Mouse (Mus musculus) hindbrain, embryonic 10.5 days (tissue): ENCODE data around the gene Adarb1. TPM values are rescaled to one million over a fixed set of nuclear protein-coding genes. Genes with fewer than 3 reads are reported as not detected.
"Not testable (repeated sequence)": the region's sequence is repeated elsewhere in the genome, so short reads cannot be mapped to it uniquely, and the experiment has no call there.

ENCODE experiments used
- DNase-seq: peaks from one replicate; pipeline ENCODE4 v3.0.0-alpha.2; 2017; ENCODE audit warnings: low spot score
- H3K27ac ChIP-seq: fragments of 300-500 bp; sonication (generic); 2 replicates; pipeline ENCODE4 v1.5.1; 2016; ENCODE audit warnings: mild to moderate bottlenecking, moderate library complexity
- H3K27me3 ChIP-seq: fragments of 300-500 bp; sonication (generic); 2 replicates; pipeline ENCODE4 v1.6.1; 2016; ENCODE audit warnings: mild to moderate bottlenecking; ENCODE audit not compliant: poor library complexity, insufficient read depth, severe bottlenecking
- H3K36me3 ChIP-seq: fragments of 300-500 bp; sonication (generic); 2 replicates; pipeline ENCODE4 v1.6.1; 2016; ENCODE audit warnings: mild to moderate bottlenecking, moderate library complexity
- H3K4me1 ChIP-seq: fragments of 300-500 bp; sonication (generic); replicated peaks from 2 replicates; pipeline ENCODE4 v1.6.1; 2016; ENCODE audit warnings: mild to moderate bottlenecking
- H3K4me3 ChIP-seq: fragments of 300-500 bp; sonication (generic); 2 replicates; pipeline ENCODE4 v1.5.1; 2016; ENCODE audit warnings: mild to moderate bottlenecking, moderate library complexity
- H3K9me3 ChIP-seq: fragments of 300-500 bp; sonication (generic); 2 replicates; pipeline ENCODE4 v1.6.1; 2016; ENCODE audit warnings: mild to moderate bottlenecking, moderate library complexity
- whole genome bisulfite sequencing: fragments of 180-500 bp; shearing (Covaris S2); methylation state at CpG from one replicate; pipeline ENCODE4 v1.1.7; 2016; 5-methylcytosine and 5-hydroxymethylcytosine counted together
- polyA plus RNA-seq: library from polyadenylated mRNA; unstranded; fragments of >200 nt; fragmentation: Nextera tagmentation; extraction: Ambion mirVana; gene quantifications from 2 replicates; pipeline ENCODE4 v1.2.1, GENCODE M21; 2016

Adarb1 gene
- polyA plus RNA-seq, 1 experiment from 2014 or later: 7.8 TPM

GRCm38 (mm10) chr10:77290624-77291366 is 127.3 kb downstream of the Adarb1 start:
- Histone ChIP-seq H3K4me3 (no peak overlapping the region), H3K27ac (no peak overlapping the region), H3K4me1 (no peaks in the 10 kb centered on the region), H3K36me3 (peaks cover 5% of the 10 kb centered on the region; the same call in 1 of the 2 replicates), H3K9me3 (no peaks in the 10 kb centered on the region), H3K27me3 (no peaks in the 10 kb centered on the region)
- WGBS: 84% methylated on average over 17 of the region's 17 CpGs
- no peak for DNase-seq

DNA sequence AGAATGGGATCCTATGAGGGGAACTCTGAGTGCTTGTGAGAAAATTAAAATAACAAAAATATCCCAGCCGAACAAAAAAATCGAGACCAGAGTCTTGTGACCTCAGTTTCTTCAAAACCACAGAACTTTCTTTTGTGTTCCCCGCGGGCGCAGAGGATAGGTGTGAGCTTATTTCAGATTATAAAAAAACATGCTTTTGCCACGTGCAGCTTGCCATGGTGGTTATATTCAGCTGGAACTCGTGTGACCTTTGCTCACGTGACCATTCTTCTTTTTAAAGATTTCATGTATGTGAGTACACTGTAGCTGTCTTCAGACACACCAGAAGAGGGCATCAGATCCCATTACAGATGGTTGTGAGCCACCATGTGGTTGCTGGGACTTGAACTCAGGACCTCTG is 128.5 kb downstream of the Adarb1 start:
- H3K4me1 ChIP-seq: no peaks in the 10 kb centered on the region
- DNase-seq: no peak
- no peaks in the 10 kb centered on the region for H3K9me3 ChIP-seq
- no peak overlapping the region for H3K4me3 ChIP-seq
- WGBS: 92% methylated on average over 8 of the region's 8 CpGs
- H3K27ac ChIP-seq: no peak overlapping the region
- H3K36me3 ChIP-seq: peaks cover 2% of the 10 kb centered on the region; the same call in 1 of the 2 replicates
- no peaks in the 10 kb centered on the region for H3K27me3 ChIP-seq

GRCm38 (mm10) chr10:77288639-77289195 is 129.4 kb downstream of the Adarb1 start:
- H3K4me3 ChIP-seq: no peak overlapping the region
- H3K36me3 ChIP-seq: no peaks in the 10 kb centered on the region
- peaks cover 4% of the 10 kb centered on the region for H3K4me1 ChIP-seq
- no peak for DNase-seq
- WGBS: 80% methylated on average over 5 of the region's 5 CpGs
- H3K27ac ChIP-seq: no peak overlapping the region
- no peaks in the 10 kb centered on the region for H3K9me3 ChIP-seq
- no peaks in the 10 kb centered on the region for H3K27me3 ChIP-seq

DNA sequence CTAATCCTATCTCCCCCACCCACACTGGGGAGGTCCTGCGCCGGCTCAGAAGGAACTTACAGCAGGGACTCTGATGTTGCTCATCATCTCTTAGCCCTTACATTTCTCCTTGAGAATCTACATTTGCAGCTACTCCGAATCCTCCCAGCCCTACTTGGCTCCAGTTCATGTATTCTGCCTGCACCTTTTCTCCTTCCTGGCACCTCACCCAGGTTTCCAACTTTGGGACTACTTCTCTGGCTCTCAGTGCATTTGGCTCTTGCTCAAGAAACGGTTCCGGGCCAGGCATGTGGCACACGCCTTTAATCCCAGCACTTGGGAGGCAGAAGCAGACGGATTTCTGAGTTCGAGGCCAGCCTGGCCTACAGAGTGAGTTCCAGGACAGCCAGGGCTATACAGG is 130.4 kb downstream of the Adarb1 start:
- Histone ChIP-seq H3K4me3 (no peak overlapping the region), H3K36me3 (no peaks in the 10 kb centered on the region), H3K4me1 (peaks cover 4% of the 10 kb centered on the region), H3K27ac (no peak overlapping the region), H3K9me3 (no peaks in the 10 kb centered on the region), H3K27me3 (no peaks in the 10 kb centered on the region)
- DNase-seq: no peak
- WGBS: 87% methylated on average over 8 of the region's 8 CpGs

GRCm38 (mm10) chr10:77284832-77285231 is 133.2 kb downstream of the Adarb1 start:
- H3K9me3 ChIP-seq: no peaks in the 10 kb centered on the region
- H3K36me3 ChIP-seq: no peaks in the 10 kb centered on the region
- H3K27ac ChIP-seq: no peak overlapping the region
- no peaks in the 10 kb centered on the region for H3K27me3 ChIP-seq
- 86% methylated on average over 6 of the region's 6 CpGs for WGBS
- no peak overlapping the region for H3K4me3 ChIP-seq
- no peak for DNase-seq
- H3K4me1 ChIP-seq: peaks cover 4% of the 10 kb centered on the region

- DNase-seq: peak; percentile 72
- Histone ChIP-seq H3K27me3 (no peaks in the 10 kb centered on the region), H3K4me3 (no peak overlapping the region), H3K9me3 (no peaks in the 10 kb centered on the region), H3K4me1 (peaks cover 4% of the 10 kb centered on the region), H3K27ac (no peak overlapping the region), H3K36me3 (no peaks in the 10 kb centered on the region)
- WGBS: 24% methylated on average over 6 of the region's 6 CpGs
Observed at GRCm38 (mm10) chr10:77282822-77283221, 135.2 kb downstream of the Adarb1 start.

GRCm38 (mm10) chr10:77282085-77282484 is 136.0 kb downstream of the Adarb1 start:
- not testable (repeated sequence) for H3K9me3 ChIP-seq, H3K4me3 ChIP-seq, DNase-seq, H3K27ac ChIP-seq, H3K27me3 ChIP-seq, H3K36me3 ChIP-seq, H3K4me1 ChIP-seq
- 78% methylated on average over 1 of the region's 1 CpGs for WGBS

DNA sequence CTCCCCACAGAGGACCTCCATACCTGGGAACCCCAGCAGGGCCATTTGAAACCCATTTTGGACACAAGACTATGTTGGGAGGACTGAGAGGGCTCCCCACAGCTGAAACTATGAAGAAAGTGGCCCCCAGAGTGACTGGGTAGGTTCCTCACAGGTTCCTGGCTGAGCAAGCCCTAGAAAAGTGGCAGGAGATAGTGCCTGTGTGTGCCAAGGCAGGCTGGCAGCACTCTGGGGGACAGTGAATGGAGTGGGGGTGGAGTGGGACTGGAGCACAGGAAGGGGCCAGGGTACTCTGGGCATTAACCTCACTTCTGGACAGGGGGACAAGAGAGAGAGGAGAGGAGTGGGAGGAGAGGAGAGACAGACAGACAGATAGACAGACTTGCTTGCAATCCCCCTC is 144.3 kb downstream of the Adarb1 start:
- H3K4me1 ChIP-seq: peaks cover 11% of the 10 kb centered on the region; the same call in 1 of the 2 replicates
- H3K36me3 ChIP-seq: peaks cover 25% of the 10 kb centered on the region
- no peak overlapping the region for H3K4me3 ChIP-seq
- DNase-seq: no peak
- H3K27ac ChIP-seq: no peak overlapping the region
- no peaks in the 10 kb centered on the region for H3K27me3 ChIP-seq
- no peaks in the 10 kb centered on the region for H3K9me3 ChIP-seq

DNA sequence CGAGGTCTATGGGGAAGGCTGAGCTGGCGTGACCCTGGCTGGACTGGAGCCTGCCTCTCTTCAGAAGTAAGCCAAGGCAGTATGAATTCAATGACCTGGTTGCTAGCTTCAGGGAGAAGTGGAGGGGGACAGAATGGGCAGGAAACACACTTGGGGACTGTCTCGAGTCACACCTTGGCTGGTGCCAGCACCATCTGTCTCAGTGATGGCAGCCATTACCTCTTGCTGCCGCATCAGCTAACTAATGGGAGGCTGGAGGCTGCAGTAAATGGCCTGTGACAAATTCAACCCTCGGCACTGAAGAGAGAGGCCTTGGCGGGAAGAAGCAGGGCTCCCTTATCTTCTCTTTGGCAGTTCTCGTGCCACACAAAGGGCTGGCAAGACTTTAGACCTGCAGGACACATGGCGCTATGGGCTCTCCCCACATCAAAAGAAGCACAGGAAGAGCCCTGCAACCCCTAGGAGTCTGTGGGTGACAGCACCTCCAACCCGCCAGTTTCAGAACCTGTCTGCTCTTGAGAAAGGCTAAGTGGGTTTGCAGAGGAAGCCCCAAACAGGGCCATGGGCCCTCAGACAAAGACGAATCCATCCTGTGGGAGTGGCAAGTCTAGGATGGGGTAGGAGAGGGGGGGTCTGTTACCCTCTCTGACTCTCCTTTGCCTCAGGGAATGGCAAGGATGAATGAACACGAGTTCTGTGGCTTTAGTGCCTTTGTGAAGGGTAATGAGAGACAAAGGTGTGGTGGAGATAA is 144.9 kb downstream of the Adarb1 start:
- WGBS: 66% methylated on average over 11 of the region's 11 CpGs
- Histone ChIP-seq H3K4me3 (no peak overlapping the region), H3K27me3 (no peaks in the 10 kb centered on the region), H3K9me3 (no peaks in the 10 kb centered on the region), H3K4me1 (peaks cover 11% of the 10 kb centered on the region; the same call in 1 of the 2 replicates), H3K36me3 (peaks cover 32% of the 10 kb centered on the region), H3K27ac (0 out of 2 replicates have a peak overlapping the region, but pooled peaks have one; percentile 14)
- DNase-seq: no peak

DNA sequence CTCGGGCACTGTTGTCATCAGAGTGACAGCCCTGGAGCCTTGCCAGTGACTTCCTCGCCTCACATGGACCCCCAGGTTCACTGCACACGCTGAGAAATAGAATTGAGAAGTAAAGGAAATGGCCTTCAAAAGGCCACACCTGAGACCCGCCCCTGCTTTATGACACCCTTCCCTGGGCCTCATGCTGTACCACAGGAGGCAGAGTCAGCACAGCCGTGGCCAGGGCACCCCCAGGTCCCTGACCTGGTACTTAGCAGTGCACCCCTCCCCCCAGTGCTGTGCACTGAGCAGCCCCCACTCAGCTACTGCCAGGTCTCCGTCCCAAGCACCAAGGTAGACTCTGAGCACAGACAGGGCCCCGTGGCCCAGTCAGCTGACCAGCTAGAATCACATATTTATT is 148.9 kb downstream of the Adarb1 start:
- Histone ChIP-seq H3K27ac (no peak overlapping the region), H3K27me3 (no peaks in the 10 kb centered on the region), H3K4me3 (no peak overlapping the region), H3K36me3 (peaks cover 72% of the 10 kb centered on the region), H3K4me1 (peaks cover 11% of the 10 kb centered on the region; the same call in 1 of the 2 replicates), H3K9me3 (no peaks in the 10 kb centered on the region)
- DNase-seq: no peak
- 87% methylated on average over 7 of the region's 7 CpGs for WGBS

- Histone ChIP-seq H3K27ac (no peak overlapping the region), H3K4me3 (no peak overlapping the region), H3K4me1 (no peaks in the 10 kb centered on the region; the same call in 1 of the 2 replicates), H3K9me3 (no peaks in the 10 kb centered on the region), H3K27me3 (no peaks in the 10 kb centered on the region), H3K36me3 (peaks cover 93% of the 10 kb centered on the region)
- no peak for DNase-seq
- 92% methylated on average over 14 of the region's 14 CpGs for WGBS
Observed at GRCm38 (mm10) chr10:77267027-77267426, 151.0 kb downstream of the Adarb1 start.

- peaks cover 100% of the 10 kb centered on the region for H3K36me3 ChIP-seq
- H3K27ac ChIP-seq: no peak overlapping the region
- no peak for DNase-seq
- H3K9me3 ChIP-seq: no peaks in the 10 kb centered on the region
- H3K27me3 ChIP-seq: no peaks in the 10 kb centered on the region
- H3K4me3 ChIP-seq: no peak overlapping the region
- H3K4me1 ChIP-seq: no peaks in the 10 kb centered on the region; the same call in 1 of the 2 replicates
- 65% methylated on average over 8 of the region's 8 CpGs for WGBS
Observed at GRCm38 (mm10) chr10:77266281-77266680, 151.8 kb downstream of the Adarb1 start.
